Mouse (Mus musculus) spleen, adult 2 months (tissue): Measurements from ENCODE around the gene Atp5s. TPM values are rescaled to one million over a fixed set of nuclear protein-coding genes. Genes with fewer than 3 reads are reported as not detected.

Source experiments
- DNase-seq, 2 experiments: peaks; one replicate each; pipeline versions ENCODE4 v3.0.0 to v3.0.0-alpha.2; 2012 to 2021; ENCODE audit warnings: low spot score in 2 of 2, low read depth in 1 of 2
- H3K27ac ChIP-seq: fragments of 200-500 bp; 2 replicates; pipeline ENCODE4 v1.5.1; 2012; ENCODE audit warnings: low read length, inconsistent platforms; ENCODE audit not compliant: insufficient read depth
- H3K27me3 ChIP-seq: fragments of 200-500 bp; 2 replicates; pipeline ENCODE4 v1.6.1; 2012; ENCODE audit warnings: mild to moderate bottlenecking, moderate library complexity, low read length, inconsistent platforms; ENCODE audit not compliant: control insufficient read depth, insufficient read depth
- H3K36me3 ChIP-seq: fragments of 200-500 bp; 2 replicates; pipeline ENCODE4 v1.6.1; 2012; ENCODE audit warnings: mild to moderate bottlenecking, low read length, inconsistent platforms; ENCODE audit not compliant: control insufficient read depth, insufficient read depth
- H3K4me1 ChIP-seq: fragments of 200-500 bp; 2 replicates; pipeline ENCODE4 v1.6.1; 2011; ENCODE audit warnings: inconsistent platforms; ENCODE audit not compliant: control insufficient read depth, insufficient read depth, insufficient read length
- H3K4me3 ChIP-seq: fragments of 200-500 bp; 2 replicates; pipeline ENCODE4 v1.5.1; 2011; ENCODE audit warnings: mild to moderate bottlenecking, inconsistent platforms; ENCODE audit not compliant: insufficient read depth, insufficient read length; ENCODE audit errors: extremely low read depth
- CTCF ChIP-seq: fragments of 200-500 bp; IDR thresholded peaks from 2 replicates; pipeline ENCODE4 v1.5.1; 2011; ENCODE audit warnings: mild to moderate bottlenecking, inconsistent platforms; ENCODE audit not compliant: insufficient read depth, insufficient read length, insufficient replicate concordance; ENCODE audit errors: extremely low read depth
- POLR2A ChIP-seq: fragments of 200-500 bp; IDR thresholded peaks from 2 replicates; pipeline ENCODE4 v1.6.1; 2011; ENCODE audit warnings: low read depth, low read length, inconsistent platforms
- WGBS: fragments of 180-500 bp; shearing (Covaris S2); methylation state at CpG from one replicate; pipeline ENCODE4 v1.1.7; 2018; 5-methylcytosine and 5-hydroxymethylcytosine counted together
- polyA plus RNA-seq: library from polyadenylated mRNA; depleted of rRNA; stranded (reverse); fragments of >200 nt; gene quantifications from 2 replicates; pipeline ENCODE4 v1.2.3, GENCODE M21; 2012

The Atp5s gene
- polyA plus RNA-seq, 1 experiment, result 7.9 TPM

- no peaks in the 10 kb centered on the region for H3K27me3 ChIP-seq
- TF ChIP-seq POLR2A (no peak), CTCF (no peak)
- no peaks in the 10 kb centered on the region for H3K36me3 ChIP-seq
- no peak overlapping the region for H3K4me3 ChIP-seq
- 91% methylated on average over 20 of the region's 20 CpGs for WGBS
- peaks cover 2% of the 10 kb centered on the region; the same call in 1 of the 2 replicates for H3K4me1 ChIP-seq
- DNase-seq, result no peak
- H3K27ac ChIP-seq, result no peak overlapping the region
Measured at GRCm38 (mm10) chr12:69760743-69761406, 36.1 kb downstream of the Atp5s start.

- H3K27ac ChIP-seq, result no peak overlapping the region
- H3K36me3 ChIP-seq, result no peaks in the 10 kb centered on the region
- peaks cover 2% of the 10 kb centered on the region; the same call in 1 of the 2 replicates for H3K4me1 ChIP-seq
- H3K4me3 ChIP-seq, result no peak overlapping the region
- DNase-seq, result no peak
- no peaks in the 10 kb centered on the region for H3K27me3 ChIP-seq
- 93% methylated on average over 2 of the region's 2 CpGs for WGBS
- no peak for TF ChIP-seq CTCF
- no peak for TF ChIP-seq POLR2A
Measured at GRCm38 (mm10) chr12:69761603-69762002, 36.9 kb downstream of the Atp5s start.

- Histone ChIP-seq H3K4me1 (peaks cover 2% of the 10 kb centered on the region; the same call in 1 of the 2 replicates), H3K4me3 (no peak overlapping the region), H3K27me3 (no peaks in the 10 kb centered on the region), H3K27ac (no peak overlapping the region), H3K36me3 (no peaks in the 10 kb centered on the region)
- WGBS, result 88% methylated on average over 9 of the region's 9 CpGs
- TF ChIP-seq CTCF (no peak), POLR2A (no peak)
- DNase-seq, result no peak
Measured at GRCm38 (mm10) chr12:69765543-69765942, 40.8 kb downstream of the Atp5s start.

- peak; percentile 10 to 34 for DNase-seq
- no peak overlapping the region for H3K4me3 ChIP-seq
- no peaks in the 10 kb centered on the region for H3K36me3 ChIP-seq
- H3K4me1 ChIP-seq, result peaks cover 2% of the 10 kb centered on the region; the same call in 1 of the 2 replicates
- TF ChIP-seq CTCF (no peak), POLR2A (no peak)
- no peak overlapping the region for H3K27ac ChIP-seq
- H3K27me3 ChIP-seq, result no peaks in the 10 kb centered on the region
- 77% methylated on average over 10 of the region's 10 CpGs for WGBS
Measured at GRCm38 (mm10) chr12:69766185-69766904, 41.6 kb downstream of the Atp5s start.

DNA sequence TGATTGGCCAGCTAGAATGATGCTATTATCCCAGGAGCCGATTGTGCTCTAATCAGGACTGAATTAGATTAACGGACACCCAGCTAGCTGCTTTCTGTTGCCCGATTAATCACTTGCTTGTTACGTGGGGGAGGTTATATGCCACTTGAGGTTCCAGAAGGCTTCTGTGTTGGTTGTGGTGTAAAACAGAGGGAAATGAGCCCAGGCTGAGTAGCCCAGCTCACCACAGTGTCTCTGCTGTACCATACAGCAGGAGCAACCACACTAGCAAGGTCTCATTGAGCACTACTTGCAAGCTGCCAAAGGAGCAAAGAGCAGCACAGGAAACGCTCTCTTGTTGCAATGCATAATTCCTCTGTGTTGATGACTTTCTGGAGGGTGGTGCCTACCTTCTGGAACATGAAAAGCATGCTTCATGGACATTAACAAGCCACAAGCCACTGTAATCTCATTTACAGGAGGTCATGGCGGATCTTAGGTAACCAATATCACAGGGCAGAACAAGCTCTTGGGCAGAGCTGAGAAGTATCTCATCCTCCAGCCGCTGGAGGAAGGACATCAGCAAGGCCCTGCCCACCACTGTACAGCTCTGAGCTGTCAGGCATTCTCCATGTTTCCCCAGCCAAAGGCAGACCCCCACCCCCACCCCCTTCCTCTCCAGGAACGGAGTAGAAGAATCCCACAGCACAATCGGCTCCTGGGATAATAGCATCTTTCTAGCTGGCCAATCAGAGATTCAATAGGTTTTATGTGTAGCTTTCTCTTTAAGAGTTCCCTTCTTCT, 42.9 kb downstream of the Atp5s start:
- WGBS, result 81% methylated on average over 9 of the region's 9 CpGs
- peaks cover 2% of the 10 kb centered on the region; the same call in 1 of the 2 replicates for H3K4me1 ChIP-seq
- H3K36me3 ChIP-seq, result no peaks in the 10 kb centered on the region
- no peaks in the 10 kb centered on the region for H3K27me3 ChIP-seq
- no peak for DNase-seq
- H3K27ac ChIP-seq, result no peak overlapping the region
- no peak overlapping the region for H3K4me3 ChIP-seq
- TF ChIP-seq POLR2A, result no peak
- no peak for TF ChIP-seq CTCF

- Histone ChIP-seq H3K4me1 (peaks cover 2% of the 10 kb centered on the region; the same call in 1 of the 2 replicates), H3K36me3 (no peaks in the 10 kb centered on the region), H3K27ac (no peak overlapping the region), H3K27me3 (no peaks in the 10 kb centered on the region), H3K4me3 (no peak overlapping the region)
- TF ChIP-seq CTCF, result no peak
- TF ChIP-seq POLR2A, result no peak
- WGBS, result 70% methylated on average over 2 of the region's 2 CpGs
- DNase-seq, result no peak
Measured at GRCm38 (mm10) chr12:69768841-69769240, 44.1 kb downstream of the Atp5s start.
